Mouse (Mus musculus) lung, embryonic 16.5 days (tissue): ENCODE results near the gene Pole2. TPM values are rescaled to one million over a fixed set of nuclear protein-coding genes. Genes with fewer than 3 reads are reported as not detected.

Source experiments
- ATAC-seq: fragments of 200-750 bp; cut with Nextera tagmentation; 2 replicates; pipeline ENCODE4 v1.8.0; 2017; ENCODE audit warnings: low read depth, mild to moderate bottlenecking, moderate library complexity
- H3K27ac ChIP-seq: fragments of 300-500 bp; sonication (generic); 2 replicates; pipeline ENCODE4 v1.5.1; 2014; ENCODE audit warnings: mild to moderate bottlenecking, control low read depth, low read length
- H3K27me3 ChIP-seq: fragments of 300-500 bp; sonication (generic); 2 replicates; pipeline ENCODE4 v1.6.1; 2014; ENCODE audit warnings: low read depth, low read length, mixed read lengths; ENCODE audit not compliant: control insufficient read depth, insufficient read depth
- H3K36me3 ChIP-seq: fragments of 300-500 bp; sonication (generic); 2 replicates; pipeline ENCODE4 v1.6.1; 2014; ENCODE audit warnings: low read length; ENCODE audit not compliant: control insufficient read depth, insufficient read depth
- H3K4me1 ChIP-seq: fragments of 300-500 bp; sonication (generic); replicated peaks from 2 replicates; pipeline ENCODE4 v1.6.1; 2014; ENCODE audit warnings: low read length, mixed read lengths; ENCODE audit not compliant: control insufficient read depth, insufficient read depth
- H3K4me2 ChIP-seq: fragments of 300-500 bp; sonication (generic); 2 replicates; pipeline ENCODE4 v1.6.1; 2014; ENCODE audit warnings: low read depth, low read length, control low read depth
- H3K4me3 ChIP-seq: fragments of 300-500 bp; sonication (generic); 2 replicates; pipeline ENCODE4 v1.5.1; 2014; ENCODE audit warnings: mild to moderate bottlenecking, low read length, control low read depth
- H3K9ac ChIP-seq: fragments of 300-500 bp; sonication (generic); 2 replicates; pipeline ENCODE4 v1.6.1; 2014; ENCODE audit warnings: low read length, control low read depth
- H3K9me3 ChIP-seq: fragments of 300-500 bp; sonication (generic); 2 replicates; pipeline ENCODE4 v1.6.1; 2016; ENCODE audit warnings: low read length; ENCODE audit not compliant: control insufficient read depth
- WGBS: fragments of 180-500 bp; shearing (Covaris S2); extraction: QIAGEN DNeasy Blood & Tissue Kit; methylation state at CpG from one replicate; pipeline ENCODE4 v1.1.7; 2014; 5-methylcytosine and 5-hydroxymethylcytosine counted together
- polyA plus RNA-seq: library from polyadenylated mRNA; unstranded; fragments of >200 nt; fragmentation: Nextera tagmentation; extraction: Ambion mirVana; gene quantifications from 2 replicates; pipeline ENCODE4 v1.2.1, GENCODE M21; 2015

Gene Pole2
- polyA plus RNA-seq, 1 experiment from 2014 or later: 28.3 TPM

DNA sequence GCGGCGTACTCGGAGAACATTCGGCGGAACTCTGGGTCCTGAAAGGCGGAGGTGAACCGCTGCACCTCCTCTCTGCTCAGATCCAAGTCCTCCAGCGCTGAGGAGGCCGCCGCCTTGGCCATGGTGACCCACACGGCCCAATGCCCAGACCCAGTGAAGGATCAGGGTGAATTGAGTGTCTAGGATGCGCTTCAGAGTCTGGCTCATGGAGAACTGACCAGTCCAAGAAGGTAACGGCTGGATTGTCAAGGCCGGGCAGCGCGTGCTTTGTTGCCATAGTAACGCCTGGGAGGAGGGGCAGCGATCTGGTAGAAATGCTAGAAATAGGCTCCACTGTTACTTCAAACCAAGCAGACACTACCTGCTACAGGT lies 29.8 kb downstream of the Pole2 start, which contains the start of gene Dnaaf2:
TSS of gene Dnaaf2 (minus strand) at position 266 of the 372 bp plus-strand sequence.
- ATAC-seq: peak; percentile 53
- Histone ChIP-seq H3K9me3 (no peaks in the 10 kb centered on the region), H3K4me1 (peaks cover 21% of the 10 kb centered on the region), H3K4me2 (peak within 1 kb of the TSS; percentile 99), H3K9ac (peak within 1 kb of the TSS; percentile 84), H3K4me3 (peak within 1 kb of the TSS; percentile 98), H3K27ac (peak within 1 kb of the TSS; percentile 86), H3K27me3 (no peaks in the 10 kb centered on the region), H3K36me3 (peaks cover 12% of the 10 kb centered on the region)
- WGBS: 1% methylated on average over 18 of the region's 18 CpGs

DNA sequence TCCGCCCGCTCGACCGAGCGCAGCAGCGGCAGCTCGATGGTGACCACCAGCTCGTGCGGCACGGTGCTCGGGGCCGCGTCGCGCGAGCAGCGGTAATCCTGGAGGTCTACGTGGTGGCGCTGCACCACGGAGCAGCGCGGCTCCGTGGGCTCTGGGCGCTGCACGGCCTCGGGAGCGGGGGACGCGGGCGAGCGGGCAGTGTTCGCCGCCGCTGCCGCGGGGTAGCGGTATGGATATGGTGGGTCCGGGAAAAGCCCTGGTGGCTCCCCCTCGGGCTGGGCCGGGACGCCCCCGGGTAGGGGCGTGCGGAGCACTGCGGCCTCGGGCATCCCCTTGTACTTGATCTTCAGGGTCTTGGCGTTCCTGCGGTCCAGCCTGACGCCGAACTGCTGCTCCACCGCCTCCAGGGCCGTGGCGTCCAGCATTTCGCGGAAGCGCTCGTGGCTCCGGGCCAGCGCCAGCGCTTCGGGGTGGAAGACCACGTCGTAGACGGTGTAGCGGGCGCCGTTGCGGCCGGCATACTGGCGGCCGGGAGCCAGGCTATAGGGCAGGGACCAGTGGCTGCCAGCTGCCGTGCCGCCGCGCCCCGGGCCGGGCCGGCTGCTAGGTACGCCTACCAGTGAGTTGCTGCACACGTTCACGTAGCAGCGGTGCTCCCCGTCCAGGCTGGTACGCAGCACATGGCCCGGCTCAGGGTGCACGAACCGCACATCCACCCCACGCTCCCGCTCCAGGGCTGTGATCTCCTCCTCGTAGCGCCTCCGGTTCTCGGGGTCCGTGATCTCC lies 30.4 kb downstream of the Pole2 start:
- H3K9ac ChIP-seq: peak overlapping the region; percentile 84
- peak overlapping the region; percentile 98 for H3K4me3 ChIP-seq
- H3K27me3 ChIP-seq: no peaks in the 10 kb centered on the region
- under 1% methylated on average over 85 of the region's 94 CpGs for WGBS
- peak overlapping the region; percentile 86 for H3K27ac ChIP-seq
- no peaks in the 10 kb centered on the region for H3K9me3 ChIP-seq
- peaks cover 12% of the 10 kb centered on the region for H3K36me3 ChIP-seq
- H3K4me2 ChIP-seq: peak overlapping the region; percentile 99
- peak; percentile 70 for ATAC-seq
- peaks cover 21% of the 10 kb centered on the region for H3K4me1 ChIP-seq

DNA sequence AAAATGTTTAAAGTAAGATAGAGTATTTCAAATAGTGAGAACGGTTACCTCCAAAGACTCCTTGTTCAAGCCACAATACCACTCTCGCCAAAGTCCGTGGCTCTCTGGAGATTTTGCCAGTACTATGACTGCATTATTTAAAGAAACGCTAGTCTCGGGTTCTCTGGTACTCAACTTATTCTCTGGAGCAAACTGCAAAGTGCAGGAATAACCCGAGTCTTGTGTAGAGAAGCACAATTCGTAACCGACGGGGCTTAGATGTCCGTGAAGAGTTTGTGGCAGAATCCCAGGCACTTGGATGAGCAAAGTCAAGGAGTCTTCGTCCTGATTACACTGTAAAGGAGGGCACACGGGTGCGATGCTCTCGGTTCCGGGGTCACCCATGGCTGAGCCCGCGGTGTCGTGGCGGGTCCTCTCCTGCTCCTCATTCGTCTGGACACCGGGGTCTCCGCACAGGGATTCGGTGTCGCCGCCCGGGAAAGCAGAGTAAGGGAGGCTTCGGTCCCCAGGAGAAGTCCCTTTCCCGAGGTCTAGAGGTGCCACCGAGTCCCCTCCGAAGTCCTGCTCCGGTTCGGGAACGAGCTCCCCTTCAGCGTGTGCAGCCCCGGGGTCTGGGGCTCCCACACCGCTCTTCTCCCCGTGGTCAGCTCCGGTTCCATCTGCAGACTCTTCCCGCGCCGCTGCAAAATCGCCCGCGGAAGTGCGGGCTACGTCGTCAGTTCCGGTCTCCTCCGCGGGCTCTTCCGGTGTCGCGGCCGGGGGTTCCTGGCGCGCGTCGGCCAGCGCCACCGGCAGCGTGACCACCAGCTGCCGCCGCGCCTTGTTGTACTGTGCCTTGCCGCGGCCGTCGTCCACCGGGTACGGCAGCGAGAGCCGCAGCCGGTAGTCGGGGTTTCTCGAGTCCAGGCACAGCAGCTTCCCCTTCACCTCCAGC lies 31.3 kb downstream of the Pole2 start, which contains the start of gene Gm49383:
TSS of gene Gm49383 (minus strand) at position 661 of the 934 bp plus-strand sequence.
- H3K27me3 ChIP-seq: no peaks in the 10 kb centered on the region
- H3K27ac ChIP-seq: peak within 1 kb of the TSS; percentile 86
- WGBS: under 1% methylated on average over 75 of the region's 75 CpGs
- peak within 1 kb of the TSS; percentile 98 for H3K4me3 ChIP-seq
- H3K4me1 ChIP-seq: peaks cover 21% of the 10 kb centered on the region
- H3K9me3 ChIP-seq: no peaks in the 10 kb centered on the region
- peak within 1 kb of the TSS; percentile 84 for H3K9ac ChIP-seq
- ATAC-seq: peak; percentile 86
- peak within 1 kb of the TSS; percentile 99 for H3K4me2 ChIP-seq
- H3K36me3 ChIP-seq: peaks cover 6% of the 10 kb centered on the region; the same call in 1 of the 2 replicates

DNA sequence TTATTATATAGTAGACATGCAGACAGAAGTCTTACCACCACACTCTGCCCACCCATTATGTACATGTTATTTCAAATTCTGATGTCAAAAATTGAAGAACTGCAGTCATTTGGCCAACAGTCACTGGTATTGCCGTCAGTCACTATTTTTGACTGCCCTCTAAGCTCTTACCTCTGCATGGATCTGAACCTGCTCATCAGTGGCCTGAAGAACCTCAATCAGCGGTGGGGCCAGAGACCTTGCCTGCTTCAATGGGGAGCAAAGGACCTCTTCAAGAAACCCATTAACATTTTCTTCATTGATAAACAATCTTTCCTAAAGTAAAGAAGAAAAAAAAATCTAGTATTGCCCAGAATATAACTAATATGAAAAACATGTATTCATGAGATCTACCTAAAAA lies 35.4 kb downstream of the Pole2 start:
- Histone ChIP-seq H3K4me2 (no peak overlapping the region), H3K9ac (no peak overlapping the region), H3K9me3 (no peaks in the 10 kb centered on the region), H3K4me1 (peaks cover 7% of the 10 kb centered on the region), H3K4me3 (no peak overlapping the region), H3K27me3 (no peaks in the 10 kb centered on the region), H3K27ac (no peak overlapping the region), H3K36me3 (peaks cover 19% of the 10 kb centered on the region)
- no peak for ATAC-seq
- WGBS: 89% methylated on average over 2 of the region's 2 CpGs

DNA sequence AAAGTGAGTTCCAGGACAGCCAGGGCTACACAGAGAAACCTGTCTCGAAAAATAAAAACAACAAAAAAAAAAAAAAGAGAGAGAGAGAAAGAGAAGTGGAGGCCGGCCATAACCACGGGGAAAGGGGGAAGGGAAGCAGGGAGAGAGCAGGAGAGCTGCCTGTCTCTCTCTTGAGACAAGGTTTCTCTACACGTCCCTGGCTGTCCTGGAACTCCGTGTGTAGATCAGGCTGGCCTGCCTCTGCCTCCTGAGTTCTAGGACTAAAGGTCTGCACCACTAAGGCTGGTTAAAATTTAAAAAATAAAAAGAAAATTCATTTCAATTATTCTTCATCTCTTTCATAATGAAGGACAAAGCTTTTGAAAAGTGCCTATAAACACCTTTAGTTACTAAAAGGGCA lies 36.6 kb downstream of the Pole2 start:
- Histone ChIP-seq H3K27ac (no peak overlapping the region), H3K4me3 (no peak overlapping the region), H3K36me3 (peaks cover 19% of the 10 kb centered on the region), H3K4me1 (peaks cover 15% of the 10 kb centered on the region), H3K27me3 (no peaks in the 10 kb centered on the region), H3K9ac (no peak overlapping the region), H3K4me2 (no peak overlapping the region), H3K9me3 (no peaks in the 10 kb centered on the region)
- 96% methylated on average over 5 of the region's 5 CpGs for WGBS
- no peak for ATAC-seq

DNA sequence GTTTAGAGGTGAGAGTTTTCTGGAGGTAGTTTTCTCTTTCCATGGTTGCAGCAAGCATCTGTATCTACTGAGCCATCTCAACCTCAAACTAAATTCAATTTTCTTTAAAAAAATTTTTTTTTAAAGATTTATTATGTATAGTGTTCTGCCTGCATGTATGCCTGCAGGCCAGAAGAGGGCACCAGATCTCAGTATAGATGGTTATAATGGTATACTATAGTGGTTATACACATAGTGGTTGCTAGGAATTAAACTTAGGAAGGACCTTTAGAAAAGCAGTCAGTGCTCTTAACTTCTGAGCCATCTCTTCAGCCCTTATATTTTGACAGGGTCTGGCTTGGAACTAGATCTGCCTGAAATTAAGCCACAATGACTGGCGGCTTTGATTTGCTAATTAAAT lies 37.5 kb downstream of the Pole2 start:
- ATAC-seq: no peak
- Histone ChIP-seq H3K4me1 (peaks cover 12% of the 10 kb centered on the region), H3K36me3 (peaks cover 19% of the 10 kb centered on the region), H3K9ac (no peak overlapping the region), H3K9me3 (no peaks in the 10 kb centered on the region), H3K27ac (no peak overlapping the region), H3K27me3 (no peaks in the 10 kb centered on the region), H3K4me3 (no peak overlapping the region), H3K4me2 (no peak overlapping the region)
- 98% methylated on average over 1 of the region's 1 CpGs for WGBS

DNA sequence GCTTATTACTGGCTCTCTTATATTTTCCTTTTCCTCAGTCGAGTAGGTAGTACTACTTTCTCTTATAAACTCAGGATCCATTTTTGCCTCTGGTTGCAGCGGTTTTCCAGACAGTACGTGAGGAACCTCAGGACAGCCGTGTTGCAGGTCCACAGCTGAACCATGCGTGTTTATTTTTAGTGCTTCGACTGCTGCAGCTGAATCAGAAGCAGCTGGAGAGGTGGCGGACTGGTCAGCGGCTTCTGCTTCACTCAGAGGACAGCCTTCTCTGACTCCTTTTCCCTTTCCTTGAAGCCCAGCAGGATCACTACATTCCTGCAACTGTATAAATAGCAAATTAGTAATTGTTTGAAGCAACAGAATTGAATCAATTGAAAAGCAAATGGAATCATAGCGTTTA lies 37.9 kb downstream of the Pole2 start:
- Histone ChIP-seq H3K36me3 (peaks cover 19% of the 10 kb centered on the region), H3K4me1 (peaks cover 15% of the 10 kb centered on the region), H3K9me3 (no peaks in the 10 kb centered on the region), H3K27ac (no peak overlapping the region), H3K4me2 (no peak overlapping the region), H3K4me3 (no peak overlapping the region), H3K27me3 (no peaks in the 10 kb centered on the region), H3K9ac (no peak overlapping the region)
- 84% methylated on average over 9 of the region's 9 CpGs for WGBS
- ATAC-seq: no peak

DNA sequence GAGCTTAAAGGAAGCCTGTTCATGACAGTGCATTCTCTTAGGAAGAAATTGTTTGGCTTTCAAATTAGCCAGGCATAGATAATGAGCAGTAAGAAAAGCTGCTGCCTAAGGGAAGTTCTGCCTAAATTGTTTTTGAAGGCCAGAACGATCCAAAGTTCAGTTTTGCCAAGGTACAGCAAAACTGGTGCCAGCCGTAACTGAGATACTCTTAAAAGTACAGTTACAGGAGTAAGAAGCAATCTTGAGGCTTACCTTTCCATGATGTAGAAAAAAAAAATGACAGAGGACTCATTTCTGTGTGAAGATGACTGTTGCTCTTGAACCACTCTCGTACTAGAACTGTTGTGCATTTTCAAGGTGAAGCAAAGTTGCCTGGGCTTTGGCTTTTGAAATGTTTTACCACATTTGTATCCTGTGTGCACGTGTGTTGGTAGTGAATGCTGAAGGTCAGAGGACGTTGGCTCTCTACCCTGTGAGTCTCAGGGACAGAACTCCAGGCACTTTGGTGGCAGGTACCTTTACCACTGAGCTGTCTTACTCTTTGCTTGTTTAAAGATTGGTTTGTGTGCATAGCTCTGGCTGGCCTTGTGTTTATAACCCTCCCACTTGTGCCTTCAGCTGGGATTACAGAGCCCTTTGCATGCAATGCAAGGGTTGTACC lies 41.1 kb downstream of the Pole2 start:
- Histone ChIP-seq H3K4me2 (no peak overlapping the region), H3K9me3 (no peaks in the 10 kb centered on the region), H3K27ac (no peak overlapping the region), H3K9ac (peak overlapping the region; percentile 20; the same call in 1 of the 2 replicates), H3K36me3 (peaks cover 22% of the 10 kb centered on the region), H3K4me1 (peaks cover 23% of the 10 kb centered on the region), H3K4me3 (no peak overlapping the region), H3K27me3 (no peaks in the 10 kb centered on the region)
- ATAC-seq: no peak
- WGBS: 55% methylated on average over 5 of the region's 5 CpGs
